Mouse (Mus musculus) frontal cortex, postnatal 36 days (tissue): Measurements from ENCODE around the gene 4933417A18Rik.
A peak's percentile ranks its signal among the peaks of the same experiment; 100 is the strongest.
"Not testable (repeated sequence)": the region's sequence is repeated elsewhere in the genome, so short reads cannot be mapped to it uniquely, and the experiment has no call there.

Source experiments
- DNase-seq, 2 experiments: peaks; one replicate each; pipeline ENCODE4 v3.0.0; 2022; ENCODE audit warnings: low spot score in 2 of 2

The 4933417A18Rik gene

GRCm38 (mm10) chr13:34924210-34924609, at the start of gene 4933417A18Rik, which contains the start of gene Fam217a:
Gene 4933417A18Rik, plus strand, starts transcription at chr13:34924409.
Gene Fam217a, minus strand, starts transcription at chr13:34924310.
- no peak for DNase-seq

- peak in 1 of 2 experiments; percentile 17 for DNase-seq
Measured at GRCm38 (mm10) chr13:34874736-34875135, 49.5 kb upstream of the 4933417A18Rik start.

- DNase-seq, result peak; percentile 95 to 96
Measured at GRCm38 (mm10) chr13:34875166-34875710, 49.0 kb upstream of the 4933417A18Rik start, which contains the start of gene Prpf4b. Gene Prpf4b, plus strand, starts transcription at chr13:34875302.

DNA sequence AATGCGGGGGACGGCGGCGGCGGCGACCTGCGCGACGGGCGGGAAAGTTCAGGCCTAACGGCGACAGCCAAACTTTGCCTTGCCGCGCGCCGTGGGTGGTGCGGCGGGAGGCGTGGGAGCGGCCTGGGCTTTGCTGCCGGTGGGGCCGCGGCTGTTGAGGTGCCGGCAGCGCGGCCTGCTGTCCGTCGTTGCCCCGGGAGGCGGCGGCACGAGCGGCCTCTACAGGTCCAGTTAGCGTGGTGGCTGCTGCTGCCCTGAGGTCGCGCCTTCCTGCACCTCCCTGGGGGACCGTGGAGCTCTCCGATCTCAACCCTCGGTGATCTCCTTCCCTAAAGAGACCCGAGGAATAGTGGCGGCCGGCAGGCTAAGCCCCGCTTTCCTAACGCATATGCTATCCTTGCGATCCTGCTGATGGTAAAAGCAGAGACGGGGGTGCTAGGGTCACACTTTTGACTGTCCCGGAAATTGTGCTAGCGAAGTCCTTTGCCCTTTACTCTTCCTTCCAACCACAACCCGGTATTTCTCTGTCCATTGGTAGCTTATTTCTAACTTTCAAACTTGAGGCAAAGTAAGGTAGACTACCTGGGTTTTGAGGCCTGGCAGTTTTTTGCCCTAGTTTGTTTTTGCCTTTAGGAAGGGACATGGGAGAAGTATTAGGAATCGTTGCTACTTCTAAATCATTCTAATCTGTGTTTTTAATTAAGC, 48.3 kb upstream of the 4933417A18Rik start:
- no peak for DNase-seq

- DNase-seq, result no peak
Measured at GRCm38 (mm10) chr13:34876481-34876880, 47.7 kb upstream of the 4933417A18Rik start.

GRCm38 (mm10) chr13:34892871-34893270, 31.3 kb upstream of the 4933417A18Rik start:
- no peak for DNase-seq

- no peak for DNase-seq
Measured at GRCm38 (mm10) chr13:34914614-34915013, 9.6 kb upstream of the 4933417A18Rik start.

- DNase-seq, result no peak
Measured at GRCm38 (mm10) chr13:34916520-34917167, 7.6 kb upstream of the 4933417A18Rik start.

GRCm38 (mm10) chr13:34934931-34935644, 10.9 kb downstream of the 4933417A18Rik start:
- peak in 1 of 2 experiments; percentile 16 for DNase-seq

DNA sequence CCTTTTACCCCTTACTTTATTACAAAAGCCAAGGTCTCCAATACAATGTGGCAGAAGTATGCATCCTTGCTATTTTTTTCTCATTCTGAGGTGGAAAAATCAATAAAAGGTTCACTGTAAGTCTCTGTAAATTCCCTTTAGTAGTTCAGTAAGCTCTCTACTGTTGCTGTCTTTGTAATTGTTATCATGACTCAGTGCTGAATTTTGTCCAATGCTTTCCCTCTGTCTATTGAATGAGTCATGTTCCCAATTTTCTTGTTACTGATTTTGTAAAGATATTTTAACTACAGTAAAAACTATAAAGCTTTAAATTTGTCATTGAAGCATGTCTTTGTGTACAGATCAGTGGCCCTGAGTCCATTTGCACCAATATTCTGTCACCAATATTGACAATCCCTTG, 18.2 kb downstream of the 4933417A18Rik start:
- DNase-seq, result no peak

DNA sequence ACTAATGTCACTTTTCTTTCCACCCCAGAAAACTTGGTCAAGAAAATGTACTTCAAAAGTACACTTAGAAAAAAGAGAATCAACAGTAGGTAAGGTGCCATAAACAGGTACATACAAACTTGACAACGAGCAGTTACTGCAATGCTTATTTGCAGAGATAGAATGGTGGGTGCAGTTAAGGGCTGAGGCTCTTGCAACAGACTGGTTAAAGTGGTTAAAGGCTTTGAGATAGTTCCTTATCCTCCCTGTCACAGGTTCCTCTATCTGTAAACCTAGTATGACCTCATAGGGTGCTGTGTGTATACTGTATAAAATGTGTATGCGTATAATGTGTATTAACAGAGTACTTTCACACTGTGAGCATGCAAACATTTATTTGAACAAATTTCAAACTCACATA, 27.2 kb downstream of the 4933417A18Rik start:
- not testable (repeated sequence) for DNase-seq

DNA sequence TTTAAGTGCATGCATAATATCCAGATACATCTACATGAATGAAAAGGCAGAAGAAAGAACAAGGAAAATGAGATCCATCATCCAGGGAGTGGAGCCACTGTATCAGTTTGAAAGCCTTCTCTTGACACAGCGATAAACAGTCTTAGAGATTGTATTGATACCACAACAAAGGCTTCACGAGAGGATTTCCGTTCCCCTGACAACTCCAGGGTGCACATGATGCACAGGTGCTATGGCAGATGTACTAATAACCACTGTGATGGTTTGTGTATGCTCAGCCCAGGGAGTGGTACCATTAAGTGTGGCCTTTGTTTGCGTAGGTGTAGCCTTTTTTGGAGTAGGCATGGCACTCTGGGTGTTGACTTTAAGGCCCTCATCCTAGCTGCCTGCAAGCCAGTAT, 32.7 kb downstream of the 4933417A18Rik start:
- DNase-seq, result no peak

DNA sequence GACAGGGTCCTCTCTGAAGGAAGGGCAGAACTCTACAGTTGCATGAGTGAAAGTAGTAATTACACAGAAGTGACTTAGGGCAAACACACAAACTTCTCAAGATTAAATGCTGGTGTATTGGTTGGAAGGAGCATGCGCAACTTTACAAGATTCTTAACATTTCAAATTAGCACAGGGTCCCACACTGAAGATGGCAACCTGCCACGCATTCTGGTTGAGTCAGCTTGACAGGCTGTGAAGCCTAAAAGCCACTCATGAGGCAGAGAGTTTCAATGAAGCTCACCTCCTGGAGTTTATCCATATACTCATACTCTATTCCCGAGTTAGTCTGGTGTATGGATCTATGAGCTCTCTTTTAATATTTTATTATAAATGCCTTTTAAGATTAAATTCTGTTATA, 33.9 kb downstream of the 4933417A18Rik start:
- not testable (repeated sequence) for DNase-seq

DNA sequence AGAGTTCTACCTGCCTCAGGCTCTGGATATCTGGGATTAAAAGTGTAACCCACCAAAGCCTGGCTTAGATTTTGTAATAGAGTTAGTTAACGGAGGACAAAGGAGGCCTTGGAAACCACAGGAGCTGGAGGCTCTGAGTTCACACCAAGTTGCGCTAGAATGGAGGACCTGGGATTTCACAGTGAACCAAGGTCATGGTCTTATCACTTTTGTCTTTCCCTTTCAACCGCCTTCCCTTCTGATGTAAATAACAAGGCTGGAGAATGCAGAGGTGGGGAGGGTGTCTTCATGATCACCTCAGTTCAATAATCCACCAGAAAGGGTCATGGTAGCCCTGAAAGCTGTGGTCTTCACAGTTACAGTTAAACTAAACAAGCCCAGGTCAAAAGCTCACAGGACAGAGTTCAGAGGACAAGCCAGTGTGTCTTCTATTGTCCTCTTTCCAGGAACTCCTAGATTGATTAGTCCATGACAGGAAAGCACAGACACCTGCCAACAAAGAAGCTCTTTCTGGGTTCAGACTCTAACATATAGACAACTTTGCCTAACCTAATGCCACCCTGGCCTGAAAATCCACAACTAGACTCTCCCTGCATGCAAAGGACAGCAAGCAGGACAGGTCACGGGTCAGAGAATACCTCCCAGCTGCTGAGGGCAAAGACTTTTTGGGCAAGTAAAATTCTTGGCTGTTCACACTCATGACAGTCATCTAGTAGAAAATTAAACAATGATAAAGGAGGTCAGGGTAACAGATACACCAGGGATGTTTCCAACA, 37.0 kb downstream of the 4933417A18Rik start:
- DNase-seq, result no peak

DNA sequence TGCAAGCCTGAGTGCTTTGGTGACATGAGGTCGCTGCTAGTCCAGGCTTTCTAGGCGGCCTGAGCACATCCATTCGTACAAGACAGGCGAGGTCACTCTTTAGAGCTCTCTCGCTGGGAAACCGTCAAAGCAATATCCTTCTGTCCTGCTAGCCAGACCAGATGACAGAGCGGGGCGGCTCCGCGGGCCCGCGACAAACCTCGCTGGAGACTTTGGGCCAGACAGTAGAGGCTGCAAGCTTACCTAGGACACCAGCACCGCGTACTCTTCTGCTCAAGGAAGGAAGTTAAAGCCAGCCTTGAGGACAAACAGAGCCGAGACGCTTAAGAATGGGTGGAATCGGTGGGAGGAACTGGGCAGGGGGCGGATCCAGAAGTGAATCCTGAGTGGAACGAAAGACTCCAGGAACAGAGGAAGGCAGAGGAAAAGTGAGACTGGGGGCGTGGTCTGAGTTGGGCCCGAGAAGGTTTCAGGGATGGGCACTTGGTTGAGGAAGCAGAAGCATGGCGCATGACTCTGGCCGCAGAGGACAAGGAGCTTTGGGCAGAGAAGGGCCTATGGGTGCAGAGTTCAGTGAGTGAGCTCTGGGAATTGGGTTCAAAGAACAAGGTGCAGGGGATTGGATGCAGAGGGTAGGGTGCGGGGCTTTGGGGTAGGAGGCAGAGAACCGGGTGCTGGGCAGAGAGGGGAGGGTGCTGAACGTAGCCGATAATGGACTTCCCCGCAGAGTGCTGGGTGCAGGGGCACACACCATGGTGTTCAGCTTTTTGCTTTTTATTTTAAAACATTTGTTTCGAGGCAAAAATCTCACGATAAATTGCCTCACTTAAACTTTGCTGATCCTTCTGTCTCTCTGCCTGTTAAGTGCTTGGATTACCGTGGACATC, 39.5 kb downstream of the 4933417A18Rik start, which contains the start of gene Eci3:
Gene Eci3, minus strand, starts transcription at position 300 of the 887 bp plus-strand sequence.
- DNase-seq, result peak in 1 of 2 experiments; percentile 6

DNA sequence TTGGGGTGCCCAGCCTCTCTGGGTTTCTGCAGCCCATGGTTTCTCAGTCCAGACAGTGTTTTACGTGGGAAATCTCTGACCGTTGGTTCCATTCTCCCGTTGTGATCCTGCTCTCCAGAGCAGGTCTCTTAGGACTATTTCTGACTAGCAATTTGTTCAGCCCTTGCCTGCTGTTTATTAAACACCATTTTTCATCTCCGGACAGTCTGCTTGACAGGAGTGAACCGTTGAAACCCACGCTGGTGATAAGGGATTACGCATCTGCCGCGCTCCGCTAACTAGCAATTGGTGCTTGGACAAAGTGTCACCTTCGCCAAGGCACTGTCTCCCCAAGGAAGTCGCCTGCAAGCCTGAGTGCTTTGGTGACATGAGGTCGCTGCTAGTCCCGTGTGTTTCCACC, 40.2 kb downstream of the 4933417A18Rik start:
- peak in 1 of 2 experiments; percentile 4 for DNase-seq

- DNase-seq, result no peak
Measured at GRCm38 (mm10) chr13:34964866-34965265, 40.7 kb downstream of the 4933417A18Rik start.

DNA sequence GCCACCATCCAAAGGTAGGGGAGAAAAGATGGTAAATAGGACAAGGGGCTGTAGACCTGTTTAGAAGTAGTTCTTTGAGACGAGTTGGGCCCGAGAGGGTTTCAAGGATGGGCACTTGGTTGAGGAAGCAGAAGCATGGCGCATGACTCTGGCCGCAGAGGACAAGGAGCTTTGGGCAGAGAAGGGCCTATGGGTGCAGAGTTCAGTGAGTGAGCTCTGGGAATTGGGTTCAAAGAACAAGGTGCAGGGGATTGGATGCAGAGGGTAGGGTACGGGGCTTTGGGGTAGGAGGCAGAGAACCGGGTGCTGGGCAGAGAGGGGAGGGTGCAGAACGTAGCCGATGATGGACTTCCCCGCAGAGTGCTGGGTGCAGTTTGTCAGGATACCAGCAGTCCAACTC, 41.4 kb downstream of the 4933417A18Rik start:
- not testable (repeated sequence) for DNase-seq

DNA sequence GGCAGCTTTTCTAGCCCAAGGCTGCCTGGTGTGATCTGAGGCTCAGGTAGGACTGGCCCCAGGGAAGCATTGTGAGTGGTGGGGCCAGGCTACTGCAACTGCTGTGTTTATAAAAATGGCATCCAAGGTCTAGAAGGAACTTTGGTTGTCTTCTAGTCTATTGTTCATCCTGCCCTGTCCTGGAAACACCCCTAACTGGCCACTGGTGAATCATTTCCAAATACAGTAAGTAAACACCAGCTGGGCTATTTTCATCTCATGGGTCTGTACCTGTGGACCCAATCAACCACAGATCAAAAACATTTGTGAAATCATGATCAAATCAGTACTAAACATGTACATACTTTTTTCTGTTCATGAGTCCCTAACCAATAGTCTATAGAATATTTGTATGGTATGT, 48.2 kb downstream of the 4933417A18Rik start:
- not testable (repeated sequence) for DNase-seq

DNA sequence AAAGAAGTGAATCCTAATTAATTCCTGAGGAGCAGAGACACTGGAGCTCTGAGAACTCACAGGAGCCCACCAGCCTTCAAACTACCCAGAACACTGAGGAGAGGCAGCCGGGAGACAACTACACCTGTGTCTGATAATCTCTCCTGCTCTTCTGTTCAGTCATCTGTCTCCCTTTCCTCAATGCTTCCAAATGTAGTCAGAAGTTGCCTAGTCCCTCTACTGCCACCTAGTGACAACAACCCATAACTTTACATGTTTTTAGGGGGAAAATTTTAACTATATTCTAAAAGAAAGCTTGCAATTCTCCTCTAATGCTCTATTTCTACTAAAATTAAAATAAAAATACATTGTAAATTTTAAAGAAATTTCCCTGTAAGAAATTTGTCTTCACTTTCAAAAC, 48.9 kb downstream of the 4933417A18Rik start:
- DNase-seq, result no peak
